Mouse (Mus musculus) adipocyte (in vitro differentiated cells): ENCODE measurements around the gene Cacnb4.

Experiments
- DNase-seq: peaks from one replicate; pipeline ENCODE4 v3.0.0-alpha.2; 2016; ENCODE audit warnings: low spot score

Cacnb4 gene

GRCm38 (mm10) chr2:52470044-52470560, 206.5 kb downstream of the Cacnb4 start:
- DNase-seq: no peak

DNA sequence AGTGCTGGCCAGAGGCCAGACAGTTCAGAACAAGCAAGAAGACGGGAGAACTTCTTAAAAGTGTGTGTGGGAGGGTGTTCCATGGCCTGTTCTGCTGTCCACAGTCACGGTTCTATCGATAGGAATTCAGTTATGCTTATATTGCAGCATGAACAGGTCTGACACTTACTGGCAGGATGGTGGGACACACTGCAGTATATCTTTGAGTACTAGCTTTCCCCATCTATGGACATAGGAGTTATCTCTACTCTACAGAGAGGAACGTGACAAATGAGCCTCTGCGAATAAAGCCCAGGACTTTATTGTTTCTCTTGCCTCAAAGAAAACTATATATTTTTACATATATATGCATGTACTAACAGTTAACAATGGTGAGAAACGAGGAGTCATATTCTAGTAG, 209.0 kb downstream of the Cacnb4 start:
- no peak for DNase-seq

DNA sequence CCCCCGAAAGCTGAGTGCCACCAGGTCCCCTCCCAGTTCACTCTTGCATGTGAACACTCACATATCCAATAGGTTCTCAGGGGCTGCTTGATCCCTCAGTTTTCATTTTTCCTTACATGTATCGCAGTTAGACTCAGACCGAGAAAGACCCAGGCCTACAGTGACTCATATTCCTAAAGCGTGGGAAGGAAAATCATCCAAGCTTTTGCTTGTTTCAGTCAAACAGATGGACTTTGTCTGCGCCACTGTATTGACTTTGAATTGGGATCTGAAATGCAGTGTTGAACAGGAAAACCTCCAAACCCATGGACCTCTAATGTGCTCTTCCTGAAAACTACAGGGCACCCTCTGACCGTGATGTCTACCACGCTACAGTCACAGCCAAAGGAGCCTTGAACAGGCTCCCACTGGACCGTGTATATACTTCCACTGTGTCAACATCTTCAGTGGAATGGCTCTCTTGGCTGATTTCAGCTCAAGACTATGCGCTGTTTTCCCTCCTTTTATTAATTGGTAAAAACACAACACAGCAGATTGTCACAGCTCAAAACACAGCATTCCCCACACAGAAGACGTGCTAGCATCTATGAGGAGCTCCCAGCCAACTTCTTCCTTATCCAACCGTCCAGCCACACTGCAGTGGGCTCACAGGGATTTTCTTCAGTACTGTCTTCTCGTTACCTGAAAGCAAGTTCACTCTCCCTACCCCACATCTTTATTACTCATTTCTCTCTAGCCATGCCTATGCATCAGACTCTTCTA, 215.2 kb downstream of the Cacnb4 start:
- DNase-seq: no peak

DNA sequence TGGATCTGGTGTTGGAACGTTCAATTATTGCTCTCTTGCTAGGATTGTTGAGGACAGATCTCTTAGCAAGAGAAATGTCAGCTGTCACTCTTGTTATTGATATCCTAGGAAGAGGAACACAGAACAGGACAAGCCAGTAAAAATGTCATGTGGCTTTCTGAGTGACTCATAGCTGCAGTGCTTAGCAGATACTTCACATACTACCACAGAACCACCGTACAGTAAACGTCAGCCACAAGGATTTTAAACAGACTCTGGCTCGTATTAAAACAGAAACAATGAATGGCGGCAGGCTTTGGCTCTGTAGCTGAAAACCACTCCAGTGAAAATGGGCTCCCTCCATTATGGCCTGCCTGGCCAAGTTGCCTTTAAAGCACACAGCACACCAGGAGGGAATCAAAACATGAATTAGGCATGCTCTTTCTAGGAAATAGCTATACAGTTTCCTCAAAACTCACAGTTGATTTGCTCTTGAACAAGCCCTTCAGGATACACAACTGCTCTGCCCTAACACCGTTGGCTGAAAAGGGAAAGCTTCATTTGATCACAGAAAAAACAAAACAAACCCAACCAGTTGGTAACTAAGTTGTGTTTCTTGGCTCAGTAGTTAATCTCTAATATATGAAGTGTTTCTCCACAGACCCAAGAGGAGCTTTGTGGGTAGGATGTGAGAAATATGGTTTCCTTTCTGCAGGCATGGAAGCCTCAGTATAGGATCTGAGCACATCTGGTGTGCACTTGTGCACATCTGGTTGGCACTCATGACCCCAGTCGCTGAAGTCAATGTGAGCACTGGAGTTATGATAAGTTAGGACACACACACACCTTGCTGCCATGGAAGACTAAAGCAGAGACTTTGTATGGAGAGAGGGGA, 220.8 kb downstream of the Cacnb4 start:
- DNase-seq: no peak

DNA sequence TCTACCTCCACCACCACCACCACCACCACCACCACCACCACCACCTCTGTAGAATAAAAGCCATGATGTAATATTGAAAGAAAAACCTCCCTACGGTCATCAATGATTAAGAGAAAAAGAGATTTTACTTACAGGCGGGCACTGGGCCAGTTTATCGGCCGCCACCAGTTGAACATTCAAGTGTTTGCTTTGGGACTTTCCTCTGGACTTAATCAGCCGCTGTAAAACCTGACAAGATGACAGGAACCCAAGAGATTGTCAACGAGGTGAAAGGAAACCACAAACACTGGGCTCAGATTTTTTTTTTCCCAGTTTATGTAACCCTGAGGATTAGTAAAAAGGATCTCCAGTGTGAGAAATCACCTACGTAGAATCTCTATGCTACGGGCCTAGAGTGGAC, 226.8 kb downstream of the Cacnb4 start:
- no peak for DNase-seq

GRCm38 (mm10) chr2:52448916-52449315, 227.7 kb downstream of the Cacnb4 start:
- DNase-seq: no peak

DNA sequence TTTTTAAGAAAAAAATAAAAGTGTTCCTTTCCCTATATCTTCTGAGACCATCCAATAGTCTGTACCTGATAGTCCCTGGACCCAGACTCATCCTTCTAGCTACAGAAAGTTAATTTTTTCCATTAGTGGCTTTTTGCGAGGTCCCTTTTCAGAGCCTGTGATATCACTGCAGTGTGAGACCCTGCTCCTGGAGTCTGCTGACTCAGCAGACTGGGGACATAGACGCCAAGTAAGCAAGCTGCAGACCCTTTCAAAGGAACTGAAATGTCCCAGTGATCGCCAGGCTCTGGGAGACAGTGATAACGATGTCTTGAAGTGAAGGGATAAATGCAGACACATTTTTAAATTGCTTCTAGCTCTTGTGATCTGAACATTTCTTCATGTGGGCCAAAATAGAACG, 230.0 kb downstream of the Cacnb4 start:
- no peak for DNase-seq

DNA sequence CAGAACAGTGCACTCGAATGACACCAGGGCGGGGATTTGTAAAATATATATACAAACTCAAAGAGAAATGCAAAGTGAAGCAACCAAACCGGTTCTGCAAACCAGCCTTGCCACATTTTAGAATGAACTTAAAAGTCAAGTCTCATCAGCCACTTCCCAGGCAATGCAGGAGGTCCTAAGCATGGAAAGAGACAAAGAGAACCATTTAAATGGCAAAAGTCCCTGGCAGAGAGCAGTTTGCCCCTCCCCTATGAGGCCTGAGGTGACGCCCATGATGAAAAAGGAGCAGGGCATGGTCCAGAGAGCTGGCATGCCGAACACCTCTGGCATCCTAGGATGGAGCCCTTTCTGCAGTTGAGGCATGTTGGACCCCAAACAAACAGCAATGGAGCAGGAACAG, 234.5 kb downstream of the Cacnb4 start:
- no peak for DNase-seq

DNA sequence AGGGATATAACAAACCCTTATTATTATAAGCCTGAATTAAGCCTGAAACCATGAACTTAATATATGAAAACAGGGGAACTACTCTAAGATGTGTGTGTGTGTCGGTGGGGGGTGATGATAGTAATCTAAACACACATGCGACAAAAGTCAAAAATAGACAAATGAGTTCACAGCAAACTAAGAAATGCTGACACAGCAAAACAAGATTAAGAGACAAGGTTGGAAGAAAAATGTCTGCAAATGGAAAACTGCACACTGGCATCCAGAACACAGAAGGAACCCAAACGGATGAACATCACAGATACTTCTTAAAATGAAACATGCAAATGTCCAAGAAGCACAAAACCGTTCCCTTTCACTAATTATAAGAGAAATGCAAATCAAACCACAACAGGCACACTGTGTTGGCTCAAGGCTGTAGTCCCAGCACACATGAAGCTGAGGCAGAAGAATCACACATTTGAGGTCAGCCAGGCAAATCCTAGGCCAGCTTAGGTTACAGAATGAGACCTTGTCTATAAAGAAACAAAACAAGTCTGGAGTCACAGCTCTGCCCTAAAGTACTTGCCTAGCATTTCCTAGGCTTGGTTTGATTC, 236.1 kb downstream of the Cacnb4 start:
- no peak for DNase-seq

GRCm38 (mm10) chr2:52438437-52438836, 238.2 kb downstream of the Cacnb4 start:
- no peak for DNase-seq

GRCm38 (mm10) chr2:52438013-52438412, 238.6 kb downstream of the Cacnb4 start:
- peak; percentile 65 for DNase-seq

DNA sequence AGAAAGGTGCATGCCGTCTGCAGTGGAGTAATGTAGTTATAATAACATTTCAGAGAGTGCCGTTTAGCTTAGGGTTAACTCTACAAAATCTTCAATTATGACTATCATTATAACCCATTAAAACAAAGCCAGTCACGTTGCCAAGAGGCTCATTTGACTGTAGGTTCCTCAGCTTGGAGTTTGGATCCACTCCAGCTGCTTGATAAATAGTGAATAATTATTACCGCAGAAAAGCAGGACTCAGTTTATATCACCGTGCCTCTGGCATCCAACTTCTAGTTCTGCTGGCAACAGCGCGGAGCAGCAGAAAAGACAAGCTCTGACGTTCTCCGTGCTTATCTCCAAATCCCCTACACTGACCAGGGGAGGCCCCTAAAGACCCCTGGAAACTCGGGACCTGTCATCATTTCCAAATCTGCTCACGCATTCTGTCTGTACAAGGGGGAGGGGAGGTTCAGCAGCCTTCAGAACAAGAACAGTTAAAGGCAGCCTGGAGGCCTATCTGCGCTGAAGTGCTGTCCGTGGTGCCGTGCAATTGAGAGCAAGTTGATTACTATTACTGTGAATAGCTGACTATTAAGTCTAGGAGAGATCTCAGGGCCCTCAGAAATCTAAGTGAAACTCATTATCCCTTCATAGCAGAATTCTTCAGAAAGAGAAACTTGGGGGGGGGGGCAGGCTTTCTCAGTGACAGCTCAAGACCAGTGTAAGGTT, 240.6 kb downstream of the Cacnb4 start:
- no peak for DNase-seq

DNA sequence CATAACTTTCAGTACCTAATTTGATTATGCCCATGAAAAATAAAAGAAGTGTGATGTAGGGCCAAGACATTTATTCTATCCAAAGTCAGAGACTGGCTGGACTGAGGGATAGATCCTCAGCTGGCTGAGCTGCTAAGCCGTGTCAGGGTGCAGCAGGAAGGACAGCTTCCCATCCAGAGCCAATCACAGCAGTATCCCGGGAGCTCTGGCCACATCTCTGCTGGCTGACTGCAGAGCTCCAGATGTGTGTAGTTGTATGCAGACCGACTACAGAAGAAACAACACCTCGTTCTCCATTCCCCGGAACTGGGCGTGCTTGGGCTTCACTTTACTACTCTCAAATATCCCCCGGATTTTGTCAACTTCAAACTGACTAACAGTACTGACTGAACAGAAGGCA, 243.3 kb downstream of the Cacnb4 start:
- no peak for DNase-seq

- DNase-seq: no peak
Observed at GRCm38 (mm10) chr2:52427383-52427782, 249.2 kb downstream of the Cacnb4 start.

DNA sequence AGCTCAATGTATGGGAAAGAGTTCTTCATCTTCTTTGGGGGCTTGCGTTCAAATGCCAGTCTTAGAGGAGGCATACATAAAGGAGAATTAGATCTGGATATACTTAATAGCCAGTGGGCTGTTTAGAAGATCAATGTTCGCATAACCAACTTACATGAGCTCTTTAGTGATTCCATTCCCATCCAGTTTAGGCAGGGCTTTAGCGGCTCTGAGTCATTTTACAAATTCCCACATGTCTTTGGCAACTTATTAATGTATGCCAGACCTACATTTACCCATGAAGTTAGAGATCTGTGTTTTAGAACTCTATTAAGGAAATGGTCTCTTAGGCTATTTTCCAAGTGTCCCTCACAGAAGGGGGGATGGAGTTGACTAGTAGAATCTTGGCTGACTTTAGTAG, 250.6 kb downstream of the Cacnb4 start:
- peak; percentile 15 for DNase-seq

DNA sequence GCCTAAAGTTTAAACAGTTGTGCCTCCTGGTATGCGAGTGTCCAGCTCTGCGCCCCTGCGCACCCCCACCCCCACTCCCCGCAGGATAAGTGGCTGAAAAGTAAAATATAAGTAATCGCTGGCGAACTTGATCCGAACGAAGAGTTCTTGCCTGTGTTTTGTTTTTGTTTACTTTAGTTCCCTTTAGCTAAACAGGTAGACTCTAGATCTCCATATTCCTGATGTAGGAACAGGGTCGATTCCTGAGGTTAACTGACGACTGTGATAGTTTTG, 251.2 kb downstream of the Cacnb4 start:
- no peak for DNase-seq

DNA sequence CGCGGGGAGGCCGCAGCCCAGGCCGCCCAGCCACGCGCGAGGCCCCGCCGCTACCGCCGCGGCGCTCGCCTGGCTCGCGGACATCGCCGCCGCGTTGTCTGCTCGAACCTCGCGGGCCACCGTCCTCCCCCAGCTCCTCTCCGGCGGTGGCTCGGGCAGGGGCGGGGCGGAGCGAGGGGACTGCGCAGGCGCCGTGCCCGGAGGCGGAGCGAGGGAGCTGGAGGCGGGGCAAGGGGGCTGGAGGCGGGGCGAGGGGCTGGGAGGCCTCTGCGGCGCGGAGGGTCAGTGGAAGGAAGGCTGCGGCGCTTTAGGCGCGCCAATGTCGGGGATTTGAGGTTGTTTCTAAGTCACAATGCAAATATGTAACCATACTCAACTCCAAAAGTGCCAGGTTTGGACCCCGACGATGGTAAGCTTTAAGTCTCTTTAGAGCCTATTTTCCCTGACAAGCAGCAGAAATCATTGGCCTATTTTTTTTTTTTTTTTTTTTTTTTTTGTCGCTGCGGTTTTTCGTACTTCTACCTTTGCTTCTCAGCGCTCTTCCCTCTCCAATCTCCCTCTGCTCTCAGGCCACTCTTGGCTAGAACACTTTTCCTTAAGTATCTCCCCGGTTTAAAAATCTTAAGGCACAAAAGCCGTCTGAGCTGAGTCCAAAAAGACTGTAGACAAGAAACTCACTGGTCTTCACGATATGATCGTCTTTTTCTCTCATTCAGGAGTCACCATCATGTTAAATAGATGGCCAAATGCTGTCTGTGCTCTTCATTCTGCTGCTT, 251.7 kb downstream of the Cacnb4 start, which contains the start of gene Arl5a:
TSS of gene Arl5a (minus strand) at position 155 of the 776 bp plus-strand sequence.
- peak; percentile 91 for DNase-seq

DNA sequence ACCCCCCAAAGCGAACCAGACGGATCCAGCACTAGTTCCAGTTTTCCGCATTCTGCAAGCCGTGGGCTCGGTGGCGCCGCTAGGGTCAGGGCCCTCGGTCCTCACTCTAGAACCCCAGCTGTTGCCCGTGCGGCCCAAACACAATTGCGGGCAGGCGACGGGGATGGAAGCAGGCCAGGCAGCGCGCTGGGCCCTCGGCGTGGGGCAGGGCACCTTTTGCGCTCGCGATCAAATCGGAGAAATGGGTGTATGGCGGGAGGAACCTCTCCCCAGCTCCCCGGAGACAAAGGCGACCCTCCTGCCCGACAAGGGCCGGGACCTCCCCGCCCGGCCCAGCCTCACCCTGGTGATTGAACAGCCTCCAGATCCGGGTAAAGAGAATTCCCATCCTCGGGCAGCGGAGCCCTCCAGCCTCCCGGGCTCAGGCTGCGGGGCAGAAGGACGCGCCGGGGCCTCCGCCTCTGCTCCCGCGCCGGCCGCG, 252.3 kb downstream of the Cacnb4 start:
- peak; percentile 51 for DNase-seq

DNA sequence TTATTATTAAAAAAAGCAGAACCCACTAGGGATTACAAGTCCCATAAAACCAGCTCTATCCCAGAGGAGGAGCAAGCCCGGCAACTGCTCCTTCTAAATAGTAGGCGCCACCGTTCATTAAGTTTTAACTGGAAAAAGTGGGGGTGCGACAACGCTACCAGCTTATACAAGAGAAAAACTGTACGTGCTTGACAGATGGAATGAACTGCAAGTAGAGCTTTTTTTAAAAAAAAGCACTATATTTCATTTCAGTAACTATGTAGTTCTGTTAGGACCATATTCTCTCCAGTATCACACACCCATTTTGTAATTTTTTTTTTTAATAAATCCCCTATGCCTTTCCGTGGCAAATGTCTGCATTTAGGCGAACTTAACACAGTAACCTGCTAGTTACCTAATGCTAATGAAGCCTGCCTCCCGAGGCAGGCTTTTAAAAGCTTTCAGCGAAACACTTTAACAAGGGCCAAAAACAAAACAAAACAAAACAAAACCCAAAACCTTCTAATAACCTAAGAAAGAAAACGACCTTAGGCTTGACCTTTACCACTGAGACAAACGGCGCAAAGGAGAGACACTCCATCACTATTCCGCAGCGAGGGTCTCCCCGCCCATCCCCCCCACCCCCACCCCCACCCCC, 252.9 kb downstream of the Cacnb4 start:
- DNase-seq: peak; percentile 38

GRCm38 (mm10) chr2:52422871-52423610, 253.6 kb downstream of the Cacnb4 start:
- DNase-seq: no peak
